Mouse (Mus musculus): ENCODE measurements around the gene Galnt10.

Galnt10 gene

GRCm38 (mm10) chr11:57643691-57644090 lies 1.6 kb upstream of the Galnt10 start:
- in situ Hi-C loops (cut with MboI) = no loop called here

- in situ Hi-C loops (cut with MboI) = no loop called here
Observed at GRCm38 (mm10) chr11:57644245-57645017, 811 bp upstream of the Galnt10 start.

- in situ Hi-C loops (cut with MboI) = no loop called here
Observed at GRCm38 (mm10) chr11:57645847-57646246, 605 bp downstream of the Galnt10 start.

- in situ Hi-C loops (cut with MboI) = no loop called here
Observed at GRCm38 (mm10) chr11:57646416-57646815, 1.2 kb downstream of the Galnt10 start.

- in situ Hi-C loops (cut with MboI) = no loop called here
Observed at GRCm38 (mm10) chr11:57646940-57647339, 1.7 kb downstream of the Galnt10 start.

GRCm38 (mm10) chr11:57647446-57647845 lies 2.2 kb downstream of the Galnt10 start:
- in situ Hi-C loops (cut with MboI) = no loop called here

GRCm38 (mm10) chr11:57648196-57648800 lies 3.1 kb downstream of the Galnt10 start:
- in situ Hi-C loops (cut with MboI) = no loop called here

GRCm38 (mm10) chr11:57649269-57649668 lies 4.0 kb downstream of the Galnt10 start:
- in situ Hi-C loops (cut with MboI) = no loop called here

- in situ Hi-C loops (cut with MboI) = no loop called here
Observed at GRCm38 (mm10) chr11:57649671-57650070, 4.4 kb downstream of the Galnt10 start.

- in situ Hi-C loops (cut with MboI) = no loop called here
Observed at GRCm38 (mm10) chr11:57650867-57651266, 5.6 kb downstream of the Galnt10 start.

GRCm38 (mm10) chr11:57651281-57651810 lies 6.1 kb downstream of the Galnt10 start:
- in situ Hi-C loops (cut with MboI) = no loop called here

- in situ Hi-C loops (cut with MboI) = no loop called here
Observed at GRCm38 (mm10) chr11:57652206-57652922, 7.1 kb downstream of the Galnt10 start.

GRCm38 (mm10) chr11:57652923-57653660 lies 7.8 kb downstream of the Galnt10 start:
- in situ Hi-C loops (cut with MboI) = no loop called here

- in situ Hi-C loops (cut with MboI) = no loop called here
Observed at GRCm38 (mm10) chr11:57653796-57654195, 8.6 kb downstream of the Galnt10 start.

- in situ Hi-C loops (cut with MboI) = no loop called here
Observed at GRCm38 (mm10) chr11:57654386-57654785, 9.1 kb downstream of the Galnt10 start.

- in situ Hi-C loops (cut with MboI) = no loop called here
Observed at GRCm38 (mm10) chr11:57654977-57655397, 9.7 kb downstream of the Galnt10 start.

GRCm38 (mm10) chr11:57655669-57656325 lies 10.6 kb downstream of the Galnt10 start:
- in situ Hi-C loops (cut with MboI) = no loop called here

GRCm38 (mm10) chr11:57656602-57657275 lies 11.5 kb downstream of the Galnt10 start:
- in situ Hi-C loops (cut with MboI) = no loop called here

- in situ Hi-C loops (cut with MboI) = no loop called here
Observed at GRCm38 (mm10) chr11:57657370-57658072, 12.3 kb downstream of the Galnt10 start.

GRCm38 (mm10) chr11:57658214-57658613 lies 13.0 kb downstream of the Galnt10 start:
- in situ Hi-C loops (cut with MboI) = no loop called here

All from mature B cell (primary cell).